Mouse (Mus musculus) liver, embryonic 15.5 days (tissue): ENCODE measurements around the gene Nxpe3. TPM values are rescaled to one million over a fixed set of nuclear protein-coding genes. Genes with fewer than 3 reads are reported as not detected.
"Not testable (repeated sequence)": the region's sequence is repeated elsewhere in the genome, so short reads cannot be mapped to it uniquely, and the experiment has no call there.

Experiments used
- ATAC-seq: fragments of 200-750 bp; cut with Nextera tagmentation; 2 replicates; pipeline ENCODE4 v1.8.0; 2017; ENCODE audit warnings: moderate number of reproducible peaks, mild to moderate bottlenecking, moderate library complexity; ENCODE audit not compliant: insufficient read depth
- H3K27ac ChIP-seq: fragments of 300-500 bp; sonication (generic); replicated peaks from 2 replicates; pipeline ENCODE4 v1.5.1; 2015; ENCODE audit warnings: mild to moderate bottlenecking, inconsistent platforms
- H3K27me3 ChIP-seq: fragments of 300-500 bp; sonication (generic); 2 replicates; pipeline ENCODE4 v1.6.1; 2015; ENCODE audit warnings: mild to moderate bottlenecking, inconsistent platforms
- H3K36me3 ChIP-seq: fragments of 300-500 bp; sonication (generic); replicated peaks from 2 replicates; pipeline ENCODE4 v1.6.1; 2015; ENCODE audit warnings: moderate library complexity, mild to moderate bottlenecking, inconsistent platforms
- H3K4me1 ChIP-seq: fragments of 300-500 bp; sonication (generic); replicated peaks from 2 replicates; pipeline ENCODE4 v1.6.1; 2015; ENCODE audit warnings: inconsistent platforms
- H3K4me2 ChIP-seq: fragments of 300-500 bp; sonication (generic); 2 replicates; pipeline ENCODE4 v1.6.1; 2015; ENCODE audit warnings: moderate library complexity, mild to moderate bottlenecking, inconsistent platforms
- H3K4me3 ChIP-seq: fragments of 300-500 bp; sonication (generic); replicated peaks from 2 replicates; pipeline ENCODE4 v1.5.1; 2015; ENCODE audit warnings: mild to moderate bottlenecking, inconsistent platforms
- H3K9ac ChIP-seq: fragments of 300-500 bp; sonication (generic); 2 replicates; pipeline ENCODE4 v1.6.1; 2015; ENCODE audit warnings: moderate library complexity, mild to moderate bottlenecking, inconsistent platforms
- H3K9me3 ChIP-seq: fragments of 300-500 bp; sonication (generic); replicated peaks from 2 replicates; pipeline ENCODE4 v1.6.1; 2016; ENCODE audit warnings: inconsistent platforms
- WGBS: fragments of 180-500 bp; shearing (Covaris S2); methylation state at CpG from one replicate; pipeline ENCODE4 v1.1.7; 2015; ENCODE audit warnings: mixed read lengths; ENCODE audit not compliant: insufficient replicate concordance; 5-methylcytosine and 5-hydroxymethylcytosine counted together
- polyA plus RNA-seq: library from polyadenylated mRNA; unstranded; fragments of >200 nt; fragmentation: Nextera tagmentation; extraction: Ambion mirVana; gene quantifications from 2 replicates; pipeline ENCODE4 v1.2.1, GENCODE M21; 2015

The Nxpe3 gene
- polyA plus RNA-seq, 1 experiment from 2014 or later: 0.44 TPM

DNA sequence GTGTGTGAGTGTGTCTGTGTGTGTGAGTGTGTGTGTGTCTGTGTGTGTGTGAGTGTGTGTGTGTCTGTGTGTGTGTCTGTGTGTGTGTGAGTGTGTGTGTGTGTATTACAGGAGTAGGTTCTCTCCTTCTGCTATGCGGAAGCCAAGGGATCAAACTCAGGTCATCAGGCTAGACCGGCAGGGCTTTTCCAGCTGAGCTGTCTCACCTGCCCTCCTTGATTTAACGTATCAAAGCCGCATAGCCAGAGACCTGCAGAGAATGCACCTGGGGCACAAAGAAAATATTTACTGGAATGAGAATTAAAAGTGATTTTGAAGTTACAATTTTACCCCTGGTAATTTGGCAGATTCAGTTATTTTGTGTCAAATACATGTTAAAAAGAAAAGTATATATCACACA, 42.6 kb downstream of the Nxpe3 start:
- Histone ChIP-seq H3K4me3 (no peak overlapping the region), H3K9me3 (no peaks in the 10 kb centered on the region), H3K36me3 (no peaks in the 10 kb centered on the region), H3K4me1 (no peaks in the 10 kb centered on the region), H3K9ac (no peak overlapping the region), H3K4me2 (no peak overlapping the region), H3K27ac (no peak overlapping the region), H3K27me3 (no peaks in the 10 kb centered on the region)
- ATAC-seq: no peak
- 71% methylated on average over 4 of the region's 4 CpGs for WGBS

- WGBS: 75% methylated on average over 3 of the region's 3 CpGs
- ATAC-seq: no peak
- Histone ChIP-seq H3K4me2 (no peak overlapping the region), H3K27me3 (no peaks in the 10 kb centered on the region), H3K9ac (no peak overlapping the region), H3K36me3 (no peaks in the 10 kb centered on the region), H3K4me3 (no peak overlapping the region), H3K27ac (no peak overlapping the region), H3K9me3 (no peaks in the 10 kb centered on the region), H3K4me1 (no peaks in the 10 kb centered on the region)
These were observed 44.6 kb downstream of the Nxpe3 start for GRCm38 (mm10) chr16:55850485-55850884.

- Histone ChIP-seq H3K27me3 (no peaks in the 10 kb centered on the region), H3K27ac (no peak overlapping the region), H3K4me3 (no peak overlapping the region), H3K9me3 (no peaks in the 10 kb centered on the region), H3K36me3 (peaks cover 4% of the 10 kb centered on the region; the same call in 1 of the 2 replicates), H3K4me1 (no peaks in the 10 kb centered on the region), H3K4me2 (no peak overlapping the region), H3K9ac (no peak overlapping the region)
- ATAC-seq: no peak
- WGBS: 75% methylated on average over 8 of the region's 8 CpGs
These were observed 47.4 kb downstream of the Nxpe3 start for GRCm38 (mm10) chr16:55847679-55848078.

DNA sequence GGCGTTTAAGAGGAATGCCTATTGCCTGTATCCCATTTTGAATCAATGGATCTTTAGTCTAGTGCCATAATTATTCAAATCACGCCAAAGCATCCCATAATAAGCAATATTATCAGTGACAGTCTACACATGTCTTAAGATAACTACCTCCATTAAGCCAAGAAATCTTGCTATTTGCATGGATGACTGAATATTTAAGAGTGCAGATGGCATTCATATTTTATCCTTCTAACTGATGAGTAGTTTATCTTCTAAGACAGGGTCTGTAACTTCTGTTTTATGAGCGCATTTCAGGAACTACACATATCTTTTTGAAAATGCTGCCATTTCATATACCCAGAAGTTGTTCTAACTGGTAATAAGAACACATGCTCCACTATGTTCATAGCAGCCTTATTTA, 50.2 kb downstream of the Nxpe3 start:
- ATAC-seq: no peak
- 81% methylated on average over 3 of the region's 3 CpGs for WGBS

GRCm38 (mm10) chr16:55843919-55844318, 51.2 kb downstream of the Nxpe3 start:
- Histone ChIP-seq H3K4me3 (no peak overlapping the region), H3K4me2 (no peak overlapping the region), H3K4me1 (peaks cover 3% of the 10 kb centered on the region), H3K36me3 (peaks cover 4% of the 10 kb centered on the region; the same call in 1 of the 2 replicates), H3K27ac (no peak overlapping the region), H3K9ac (no peak overlapping the region), H3K9me3 (no peaks in the 10 kb centered on the region), H3K27me3 (no peaks in the 10 kb centered on the region)
- WGBS: 82% methylated on average over 12 of the region's 12 CpGs
- no peak for ATAC-seq

More for the DNA sequence above, 50.2 kb downstream of the Nxpe3 start:
- no peak overlapping the region for H3K9ac ChIP-seq
- peaks cover 4% of the 10 kb centered on the region; the same call in 1 of the 2 replicates for H3K36me3 ChIP-seq
- no peak overlapping the region for H3K4me3 ChIP-seq
- no peaks in the 10 kb centered on the region for H3K27me3 ChIP-seq
- no peaks in the 10 kb centered on the region for H3K9me3 ChIP-seq
- no peak overlapping the region for H3K27ac ChIP-seq
- no peak overlapping the region for H3K4me2 ChIP-seq
- H3K4me1 ChIP-seq: no peaks in the 10 kb centered on the region

DNA sequence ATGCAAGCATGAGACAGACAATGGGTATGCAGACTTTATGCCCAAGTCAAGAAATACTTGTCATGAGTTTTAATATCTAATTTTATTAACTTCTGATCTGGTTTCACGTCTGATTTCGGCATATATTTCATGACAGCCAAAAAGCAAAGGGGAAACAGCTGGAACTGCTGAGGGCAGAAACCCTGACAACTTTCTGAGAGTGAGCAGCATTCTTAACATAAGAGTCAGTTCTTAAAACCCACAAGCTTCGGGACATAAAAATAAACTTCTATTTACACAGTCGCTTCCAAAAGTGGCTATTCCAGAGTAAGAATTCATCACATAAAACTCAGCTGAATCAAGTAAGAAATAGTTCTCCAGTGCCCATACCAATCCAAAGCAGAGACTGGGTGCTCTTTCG, 52.0 kb downstream of the Nxpe3 start:
- Histone ChIP-seq H3K4me2 (no peak overlapping the region), H3K4me1 (peaks cover 9% of the 10 kb centered on the region), H3K27me3 (no peaks in the 10 kb centered on the region), H3K27ac (no peak overlapping the region), H3K9ac (no peak overlapping the region), H3K36me3 (peaks cover 4% of the 10 kb centered on the region; the same call in 1 of the 2 replicates), H3K4me3 (no peak overlapping the region), H3K9me3 (no peaks in the 10 kb centered on the region)
- ATAC-seq: no peak
- WGBS: 68% methylated on average over 5 of the region's 5 CpGs

DNA sequence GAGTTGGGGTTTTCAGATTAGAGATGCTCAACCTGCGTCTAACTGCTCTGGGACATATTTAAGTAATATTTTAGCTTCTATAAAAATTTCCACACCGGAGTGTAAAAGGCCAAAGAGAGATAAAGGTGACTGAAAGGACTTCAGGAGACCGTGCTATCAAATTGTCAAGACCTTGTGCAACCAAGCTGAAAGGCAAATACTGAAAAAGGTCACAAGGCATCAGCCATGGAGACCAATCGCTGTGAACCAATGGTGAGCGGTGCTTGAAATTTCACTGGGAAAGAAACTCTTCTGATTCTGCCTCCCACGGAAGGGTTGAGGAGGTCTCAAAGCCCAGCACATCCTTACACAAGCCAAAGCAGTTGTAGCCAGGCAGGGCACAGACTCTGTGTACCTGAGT, 53.6 kb downstream of the Nxpe3 start:
- Histone ChIP-seq H3K4me3 (no peak overlapping the region), H3K4me2 (no peak overlapping the region), H3K27me3 (no peaks in the 10 kb centered on the region), H3K4me1 (peaks cover 15% of the 10 kb centered on the region), H3K9me3 (no peaks in the 10 kb centered on the region), H3K36me3 (peaks cover 4% of the 10 kb centered on the region; the same call in 1 of the 2 replicates), H3K27ac (no peak overlapping the region), H3K9ac (no peak overlapping the region)
- no peak for ATAC-seq
- WGBS: 71% methylated on average over 6 of the region's 6 CpGs

GRCm38 (mm10) chr16:55838510-55839474, 56.3 kb downstream of the Nxpe3 start, which contains the start of gene Nfkbiz:
Gene Nfkbiz, minus strand, starts transcription at chr16:55838899.
- Histone ChIP-seq H3K9me3 (no peaks in the 10 kb centered on the region), H3K4me1 (peaks cover 15% of the 10 kb centered on the region), H3K4me2 (peak within 1 kb of the TSS; percentile 79), H3K27ac (peak within 1 kb of the TSS; percentile 56), H3K4me3 (peak within 1 kb of the TSS; percentile 67), H3K27me3 (no peaks in the 10 kb centered on the region), H3K9ac (peak within 1 kb of the TSS; percentile 57), H3K36me3 (peaks cover under 1% of the 10 kb centered on the region; the same call in 1 of the 2 replicates)
- ATAC-seq: peak; percentile 86
- WGBS: under 1% methylated on average over 40 of the region's 40 CpGs

DNA sequence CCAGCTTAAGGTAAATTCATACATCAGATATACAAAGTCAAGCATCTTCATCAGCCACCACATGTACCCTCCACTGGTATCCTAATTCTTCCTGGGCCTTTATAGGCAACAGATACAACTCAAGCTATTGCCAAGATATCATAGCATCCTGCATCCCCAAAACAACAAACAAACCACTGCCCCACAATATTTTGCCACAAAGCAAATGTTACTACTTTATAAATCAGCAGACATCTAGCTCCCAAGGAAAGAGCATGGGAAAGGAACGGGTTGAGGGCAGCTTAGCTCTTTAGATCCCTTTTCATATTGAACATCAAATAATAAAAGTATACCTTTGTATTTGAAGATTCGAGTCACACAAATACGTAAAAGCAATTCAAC, 57.0 kb downstream of the Nxpe3 start:
- H3K27ac ChIP-seq: peak overlapping the region; percentile 56

DNA sequence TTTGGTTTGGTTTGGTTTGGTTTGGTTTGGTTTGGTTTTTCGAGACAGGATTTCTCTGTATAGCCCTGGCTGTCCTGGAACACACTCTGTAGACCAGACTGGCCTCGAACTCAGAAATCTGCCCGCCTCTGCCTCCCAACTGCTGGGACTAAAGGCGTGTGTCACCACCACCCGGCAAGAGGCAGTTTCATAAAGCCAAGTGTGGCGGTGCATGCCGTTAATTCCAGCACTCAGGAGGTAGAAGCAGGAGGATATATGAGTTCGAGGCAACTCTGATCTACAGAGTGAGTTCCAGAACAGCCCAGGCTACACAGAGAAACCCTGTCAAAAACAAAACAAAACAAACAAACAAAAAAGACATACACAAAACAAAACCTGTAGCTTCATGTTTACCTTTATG, 57.4 kb downstream of the Nxpe3 start:
- not testable (repeated sequence) for ATAC-seq, H3K9me3 ChIP-seq, H3K9ac ChIP-seq, H3K27me3 ChIP-seq, H3K36me3 ChIP-seq, H3K27ac ChIP-seq
- 80% methylated on average over 8 of the region's 8 CpGs for WGBS
- peak overlapping the region; percentile 67; the same call in 1 of the 2 replicates for H3K4me3 ChIP-seq
- peak overlapping the region; percentile 79 for H3K4me2 ChIP-seq
- peaks cover 15% of the 10 kb centered on the region for H3K4me1 ChIP-seq

More for the DNA sequence above, 57.0 kb downstream of the Nxpe3 start:
- ATAC-seq: no peak
- H3K4me1 ChIP-seq: peaks cover 15% of the 10 kb centered on the region
- no peaks in the 10 kb centered on the region for H3K36me3 ChIP-seq
- H3K9me3 ChIP-seq: no peaks in the 10 kb centered on the region
- WGBS: 6% methylated on average over 3 of the region's 3 CpGs
- peak overlapping the region; percentile 79 for H3K4me2 ChIP-seq
- no peaks in the 10 kb centered on the region for H3K27me3 ChIP-seq
- peak overlapping the region; percentile 67 for H3K4me3 ChIP-seq
- H3K9ac ChIP-seq: peak overlapping the region; percentile 57

GRCm38 (mm10) chr16:55837168-55837567, 57.9 kb downstream of the Nxpe3 start:
- 52% methylated on average over 2 of the region's 2 CpGs for WGBS
- H3K27ac ChIP-seq: no peak overlapping the region
- no peak overlapping the region for H3K4me3 ChIP-seq
- H3K27me3 ChIP-seq: no peaks in the 10 kb centered on the region
- H3K4me2 ChIP-seq: no peak overlapping the region
- H3K9ac ChIP-seq: no peak overlapping the region
- H3K36me3 ChIP-seq: no peaks in the 10 kb centered on the region
- H3K9me3 ChIP-seq: no peaks in the 10 kb centered on the region
- H3K4me1 ChIP-seq: peaks cover 15% of the 10 kb centered on the region
- ATAC-seq: no peak
